Mouse (Mus musculus) myocyte (in vitro differentiated cells): Measurements from ENCODE around the gene Osm.

ENCODE experiments used
- E2F4 ChIP-seq: IDR thresholded peaks from one replicate; pipeline ENCODE4 v1.6.1; 2011; ENCODE audit warnings: mild to moderate bottlenecking, control low read depth, moderate library complexity; ENCODE audit not compliant: insufficient read depth
- POLR2A ChIP-seq: IDR thresholded peaks from one replicate; pipeline ENCODE4 v1.6.1; 2011; ENCODE audit warnings: low read depth, mild to moderate bottlenecking, control low read depth, moderate library complexity; ENCODE audit not compliant: insufficient read length
- TCF12 ChIP-seq: IDR thresholded peaks from one replicate; pipeline ENCODE4 v1.6.1; 2011; ENCODE audit warnings: mild to moderate bottlenecking, control low read depth; ENCODE audit not compliant: poor library complexity, insufficient read depth, severe bottlenecking

- TF ChIP-seq E2F4: no peak
- no peak for TF ChIP-seq POLR2A
- no peak for TF ChIP-seq TCF12
Measured at GRCm38 (mm10) chr11:4231435-4231834, 4.8 kb upstream of the Osm start.
